Mouse (Mus musculus) cortical plate, adult 2 months (tissue): ENCODE measurements around the gene Eif3g. TPM values are rescaled to one million over a fixed set of nuclear protein-coding genes. Genes with fewer than 3 reads are reported as not detected.
A peak's percentile ranks its signal among the peaks of the same experiment; 100 is the strongest.

Experiments used
- H3K27ac ChIP-seq: fragments of 200-500 bp; 2 replicates; pipeline ENCODE4 v1.5.1; 2012; ENCODE audit warnings: low read length, control low read depth, inconsistent platforms; ENCODE audit not compliant: insufficient read depth
- H3K4me1 ChIP-seq: fragments of 200-500 bp; 2 replicates; pipeline ENCODE4 v1.6.1; 2011; ENCODE audit warnings: low read length; ENCODE audit not compliant: control insufficient read depth, insufficient read depth
- H3K4me3 ChIP-seq: fragments of 200-500 bp; 2 replicates; pipeline ENCODE4 v1.5.1; 2011; ENCODE audit warnings: mild to moderate bottlenecking, low read length, control low read depth; ENCODE audit not compliant: insufficient read depth
- CTCF ChIP-seq: fragments of 200-500 bp; IDR thresholded peaks from 2 replicates; pipeline ENCODE4 v1.5.1; 2011; ENCODE audit warnings: mild to moderate bottlenecking, control low read depth, low read length; ENCODE audit not compliant: insufficient read depth; ENCODE audit errors: extremely low read depth
- POLR2A ChIP-seq: fragments of 200-500 bp; IDR thresholded peaks from 2 replicates; pipeline ENCODE4 v1.6.1; 2011; ENCODE audit warnings: mild to moderate bottlenecking, low read length, control low read depth; ENCODE audit not compliant: insufficient read depth; ENCODE audit errors: extremely low read depth
- polyA plus RNA-seq: library from polyadenylated mRNA; depleted of rRNA; stranded (reverse); fragments of >200 nt; gene quantifications from 2 replicates; pipeline ENCODE4 v1.2.3, GENCODE M21; 2012

Gene Eif3g
- polyA plus RNA-seq, 1 experiment: 114 TPM

- Histone ChIP-seq H3K4me1 (no peaks in the 10 kb centered on the region), H3K4me3 (no peak overlapping the region; the same call in 1 of the 2 replicates), H3K27ac (no peak overlapping the region)
- no peak for TF ChIP-seq CTCF
- TF ChIP-seq POLR2A: no peak
Observed at GRCm38 (mm10) chr9:20889185-20890141, 9.0 kb downstream of the Eif3g start.

GRCm38 (mm10) chr9:20888386-20888765 lies 10.0 kb downstream of the Eif3g start:
- no peak for TF ChIP-seq CTCF
- TF ChIP-seq POLR2A: no peak
- H3K27ac ChIP-seq: no peak overlapping the region

GRCm38 (mm10) chr9:20887704-20888385 lies 10.6 kb downstream of the Eif3g start, which contains the start of gene Ppan:
Gene Ppan (plus strand): TSS chr9:20888175.
- Histone ChIP-seq H3K27ac (peak within 1 kb of the TSS; percentile 30), H3K4me3 (peak within 1 kb of the TSS; percentile 55), H3K4me1 (no peaks in the 10 kb centered on the region)
- TF ChIP-seq CTCF (no peak), POLR2A (peak; percentile 84)

More at GRCm38 (mm10) chr9:20888386-20888765, 10.0 kb downstream of the Eif3g start:
- Histone ChIP-seq H3K4me3 (peak overlapping the region; percentile 55), H3K4me1 (no peaks in the 10 kb centered on the region)

GRCm38 (mm10) chr9:20887191-20887590 lies 11.2 kb downstream of the Eif3g start:
- TF ChIP-seq POLR2A (no peak), CTCF (no peak)
- Histone ChIP-seq H3K4me1 (no peaks in the 10 kb centered on the region), H3K4me3 (no peak overlapping the region; the same call in 1 of the 2 replicates), H3K27ac (no peak overlapping the region)

GRCm38 (mm10) chr9:20886563-20886962 lies 11.9 kb downstream of the Eif3g start:
- Histone ChIP-seq H3K27ac (no peak overlapping the region), H3K4me3 (no peak overlapping the region), H3K4me1 (no peaks in the 10 kb centered on the region)
- TF ChIP-seq CTCF (no peak), POLR2A (no peak)

- Histone ChIP-seq H3K4me1 (no peaks in the 10 kb centered on the region), H3K4me3 (peak within 1 kb of the TSS; percentile 38), H3K27ac (peak within 1 kb of the TSS; percentile 90)
- TF ChIP-seq CTCF: no peak
- TF ChIP-seq POLR2A: no peak
Observed at GRCm38 (mm10) chr9:20879097-20879792, 19.2 kb downstream of the Eif3g start, which contains the start of gene Angptl6. Gene Angptl6 (minus strand): TSS chr9:20879727.

GRCm38 (mm10) chr9:20878710-20879065 lies 19.7 kb downstream of the Eif3g start:
- Histone ChIP-seq H3K27ac (peak overlapping the region; percentile 90), H3K4me3 (peak overlapping the region; percentile 38), H3K4me1 (no peaks in the 10 kb centered on the region)
- TF ChIP-seq POLR2A (no peak), CTCF (no peak)

GRCm38 (mm10) chr9:20878041-20878709 lies 20.2 kb downstream of the Eif3g start:
- H3K27ac ChIP-seq: peak overlapping the region; percentile 90
- TF ChIP-seq POLR2A: peak; percentile 92
- TF ChIP-seq CTCF: peak; percentile 75

More at GRCm38 (mm10) chr9:20878041-20878709, 20.2 kb downstream of the Eif3g start:
- peak overlapping the region; percentile 38 for H3K4me3 ChIP-seq
- H3K4me1 ChIP-seq: no peaks in the 10 kb centered on the region
